Mouse (Mus musculus): ENCODE data around the gene Cntnap2.

DNA sequence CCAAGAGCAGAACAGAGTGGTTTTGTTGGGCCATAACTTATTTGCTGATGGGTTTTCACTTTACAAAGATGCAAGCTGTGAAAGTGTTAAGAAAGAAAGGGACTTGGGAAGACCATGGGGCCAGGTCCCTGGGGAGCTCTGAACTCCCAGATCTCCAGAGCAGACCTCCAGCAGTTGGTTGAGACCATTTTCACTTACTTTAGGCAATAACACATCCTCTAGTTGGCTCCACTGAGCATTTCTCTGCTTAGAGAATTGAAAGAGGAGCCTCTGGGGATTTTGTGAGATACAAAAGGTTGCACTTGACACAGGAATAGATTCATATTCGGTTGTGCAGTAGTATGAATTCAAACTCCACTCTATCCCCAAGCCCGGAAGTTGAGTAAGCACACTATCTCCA is 2196.1 kb downstream of the Cntnap2 start:
- TF ChIP-seq CTCF (conservative IDR thresholded peaks at IDR 0.05; ENCODE audit: low read length) = peak; percentile 13; the same call in 1 of the 2 replicates
- no peak for TF ChIP-seq NANOG (IDR thresholded peaks at IDR 0.05; ENCODE audit: borderline replicate concordance, low read length)
